Mouse (Mus musculus) adrenal gland, postnatal 4 days (tissue): Measurements from ENCODE around the gene Tpm3. TPM values are rescaled to one million over a fixed set of nuclear protein-coding genes. Genes with fewer than 3 reads are reported as not detected.

Experiments
- DNase-seq, 2 experiments: peaks; one replicate each; pipeline ENCODE4 v3.0.0; 2021 to 2022; ENCODE audit warnings: low spot score in 2 of 2, mixed read lengths in 2 of 2
- long read RNA-seq, 2 experiments: library from polyadenylated mRNA; stranded (forward); transcript quantifications; one replicate each; pipeline ENCODE4 v2.0.0; 2021
- total RNA-seq, 2 experiments: library from RNA; stranded (reverse); gene quantifications; 2 replicates each; pipeline ENCODE4 v1.2.3; 2021

Tpm3 gene
- 100 to 1,000 TPM; 234 to 246 TPM for total RNA-seq
- long read RNA-seq, experiment 1, transcript Tpm3-205 (10 exons, 1,139 nt) = minor isoform, 13 of 213 reads
- long read RNA-seq, experiment 1, transcript Tpm3-201 (8 exons, 2,230 nt) = major isoform, 158 of 213 reads
- long read RNA-seq, experiment 1, partial matches to known transcripts = 17 of 213 reads
- long read RNA-seq, experiment 1, other reads (novel, unspliced or antisense) = 24 of 213 reads
- long read RNA-seq, experiment 2, transcript Tpm3-201 (8 exons, 2,230 nt) = major isoform, 299 of 361 reads
- long read RNA-seq, experiment 2, partial matches to known transcripts = 13 of 361 reads
- long read RNA-seq, experiment 2, other reads (novel, unspliced or antisense) = 45 of 361 reads

GRCm38 (mm10) chr3:90072294-90072693 is at the start of gene Tpm3:
Tpm3 (plus strand) TSS chr3:90072649.
- DNase-seq = no peak

DNA sequence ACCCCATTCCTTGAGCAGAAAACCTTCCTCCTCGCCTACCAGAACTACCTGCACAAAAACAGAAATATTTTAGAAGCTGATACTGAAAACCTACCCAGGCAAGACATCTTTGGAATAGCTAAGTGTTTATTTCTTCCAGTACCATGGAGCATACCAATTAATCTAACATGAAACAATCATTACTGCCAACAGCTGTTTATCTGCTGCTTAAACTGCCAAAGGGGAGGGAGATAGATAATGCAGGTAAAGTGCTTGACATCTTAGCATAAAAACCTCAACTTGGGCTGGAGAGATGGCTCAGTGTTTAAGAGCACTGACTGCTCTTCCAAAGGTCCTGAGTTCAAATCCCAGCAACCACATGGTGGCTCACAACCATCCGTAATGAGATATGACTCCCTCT is 37.8 kb upstream of the Tpm3 start:
- no peak for DNase-seq

DNA sequence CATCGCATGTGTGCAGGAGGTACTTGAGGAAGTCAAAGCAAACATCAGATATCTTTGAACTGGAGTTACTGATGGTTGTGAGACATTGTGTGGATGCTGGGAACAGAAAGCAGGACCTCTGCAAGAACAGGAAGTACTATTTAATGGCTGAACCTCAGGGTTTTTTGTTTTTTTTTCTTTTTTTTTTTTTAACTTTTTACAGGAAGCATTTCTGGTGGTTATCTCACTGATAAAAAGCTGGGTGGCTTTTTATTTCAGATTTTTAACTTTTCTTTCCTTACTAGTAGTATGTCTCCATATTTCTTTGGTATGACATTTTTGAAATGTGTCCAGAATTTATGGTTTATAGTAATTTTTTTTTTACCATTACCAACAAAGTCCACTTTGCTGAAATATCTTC is 36.2 kb upstream of the Tpm3 start:
- DNase-seq = no peak

DNA sequence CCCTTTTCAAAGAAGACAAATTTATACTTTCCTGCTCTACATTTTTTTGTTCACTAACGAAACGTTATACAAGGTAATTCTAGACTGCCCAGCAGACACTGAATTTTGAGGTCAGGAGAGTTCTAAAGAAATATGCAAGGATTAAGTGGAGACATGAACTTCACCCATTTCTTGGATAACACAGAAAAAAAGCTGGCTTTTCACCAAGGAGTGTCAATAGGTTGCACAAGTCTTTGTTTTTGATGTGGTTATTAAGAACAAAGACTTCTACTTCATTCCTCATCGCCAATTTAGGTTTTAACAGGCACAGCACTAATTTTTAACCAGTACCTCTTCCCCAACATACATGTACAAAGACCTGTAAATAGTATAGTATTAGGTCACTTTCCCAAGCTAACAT is 22.8 kb upstream of the Tpm3 start:
- DNase-seq = no peak

GRCm38 (mm10) chr3:90051441-90052350 is 20.8 kb upstream of the Tpm3 start, which contains the start of gene 4933434E20Rik:
4933434E20Rik (plus strand) TSS chr3:90051636.
- peak; percentile 33 to 47 for DNase-seq

DNA sequence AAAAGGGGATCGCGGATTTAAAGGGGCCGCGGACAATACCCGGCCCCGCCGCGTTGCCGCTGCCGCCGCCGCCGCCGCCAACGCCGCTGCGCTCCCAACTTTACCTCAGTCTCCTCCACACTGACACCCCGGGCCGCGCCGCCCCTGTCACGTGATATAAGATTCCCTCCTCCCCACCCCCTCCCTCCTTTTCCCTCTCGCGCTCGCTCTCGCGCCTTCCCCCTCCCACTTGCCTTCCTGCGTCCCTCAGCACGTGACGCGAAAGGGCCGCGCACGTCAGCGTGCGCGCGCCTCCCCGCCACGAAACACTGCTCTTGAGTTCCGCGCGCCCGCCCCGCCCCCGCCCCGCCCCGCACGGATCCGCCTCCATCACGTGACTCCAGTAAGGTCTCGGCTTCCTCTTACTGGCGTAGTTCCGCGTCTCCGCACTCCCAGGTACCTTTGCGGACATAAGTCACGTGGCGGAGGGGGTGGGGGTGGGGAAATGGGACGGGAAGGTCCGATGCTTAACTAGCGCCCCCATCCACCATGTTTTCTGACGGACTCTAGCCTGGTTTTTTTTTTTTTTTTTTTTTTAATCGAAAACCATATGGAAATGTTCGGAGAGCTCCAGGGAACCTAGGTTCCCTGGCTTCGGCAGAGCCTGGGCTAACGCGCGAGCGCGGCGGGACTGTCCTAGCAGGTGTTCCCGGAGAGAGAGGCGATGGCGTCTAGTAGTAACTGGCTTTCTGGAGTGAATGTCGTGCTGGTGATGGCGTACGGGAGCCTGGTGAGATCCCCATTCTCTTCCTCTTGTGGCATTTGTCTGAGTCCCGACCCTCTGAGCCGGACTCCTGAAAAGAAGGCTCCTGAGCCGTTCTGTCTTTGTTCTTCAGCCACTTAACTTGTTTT is 19.9 kb upstream of the Tpm3 start, which contains the start of gene Ubap2l:
Ubap2l (minus strand) TSS at position 278 of the 891 bp plus-strand sequence.
- DNase-seq = peak; percentile 82 to 88

- DNase-seq = no peak
Measured at GRCm38 (mm10) chr3:90061549-90061948, 10.9 kb upstream of the Tpm3 start.

DNA sequence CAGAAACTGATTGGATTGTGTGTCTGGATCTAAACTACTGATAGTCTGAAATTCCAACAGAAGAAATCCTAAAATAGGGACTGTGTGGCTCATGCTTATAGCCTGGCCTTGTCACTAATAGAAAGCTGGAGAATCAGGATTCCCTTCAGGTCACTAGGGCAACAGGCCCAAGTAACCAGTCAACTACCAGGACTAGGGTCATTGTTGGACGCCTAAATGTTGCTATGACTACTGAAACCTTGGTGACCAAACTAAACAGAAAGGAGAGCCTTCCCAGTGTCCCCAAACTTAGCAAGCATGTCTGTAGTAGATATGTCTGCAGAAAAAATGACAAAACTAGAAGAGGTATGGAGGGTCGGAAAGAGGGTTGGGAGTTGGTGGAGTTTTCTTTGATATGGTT is 9.9 kb upstream of the Tpm3 start:
- no peak for DNase-seq

- DNase-seq = no peak
Measured at GRCm38 (mm10) chr3:90064383-90064782, 8.1 kb upstream of the Tpm3 start.

DNA sequence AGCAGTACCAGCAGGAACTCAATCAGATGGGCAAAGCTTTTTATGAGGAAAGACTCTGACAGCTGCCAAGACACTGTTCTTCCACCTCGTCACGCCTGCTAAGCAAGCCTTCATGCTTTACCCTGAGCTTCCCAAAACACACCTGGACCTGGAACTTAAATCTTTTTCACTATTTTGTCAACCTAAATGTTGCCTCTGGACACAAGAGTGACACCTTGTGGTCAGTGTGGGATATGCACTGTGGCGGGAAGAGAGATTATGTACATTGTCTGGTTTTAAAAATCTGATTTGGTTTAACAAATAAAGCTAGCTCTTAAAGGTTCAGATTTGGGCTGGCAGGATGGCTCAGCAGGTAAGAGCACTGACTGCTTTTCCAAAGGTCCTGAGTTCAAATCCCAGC is 6.9 kb upstream of the Tpm3 start:
- no peak for DNase-seq

DNA sequence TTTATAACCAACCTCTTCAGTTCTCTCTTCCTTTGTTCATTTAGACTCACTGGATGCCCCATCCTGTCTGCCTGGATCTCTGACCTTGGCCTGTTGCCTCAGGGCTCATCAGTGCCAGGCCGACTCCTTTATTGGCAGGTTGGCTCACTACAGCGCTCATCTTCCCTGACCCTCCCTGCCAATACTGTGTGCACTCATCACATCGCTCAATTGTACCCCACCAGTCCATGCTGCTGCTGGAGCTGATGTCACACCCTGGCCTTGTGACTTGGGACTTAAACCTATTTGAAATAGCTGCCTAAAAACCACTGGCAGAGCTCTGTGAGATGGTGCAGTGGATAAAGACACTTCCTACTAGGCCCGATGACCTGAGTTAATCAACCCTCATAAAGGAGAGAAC is 4.6 kb upstream of the Tpm3 start:
- DNase-seq = no peak

DNA sequence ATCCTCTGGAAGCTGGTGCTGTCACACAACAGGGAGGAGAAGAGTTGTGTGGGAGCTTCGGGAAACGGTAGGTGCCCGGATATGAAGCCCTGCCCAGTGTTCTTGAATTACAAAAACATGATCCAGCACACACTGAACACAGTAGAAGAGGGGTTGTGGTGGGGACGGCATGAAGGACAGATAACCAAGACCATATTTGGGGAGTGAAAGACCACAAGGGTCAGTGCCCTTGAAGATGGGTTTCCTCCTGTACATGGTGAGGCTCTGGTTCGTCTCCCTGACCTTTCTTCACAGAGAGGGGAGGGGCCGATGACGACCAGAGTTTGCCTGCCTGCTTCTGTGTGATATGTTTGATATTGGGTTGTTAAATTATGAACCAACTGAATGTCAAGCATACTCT is 2.8 kb upstream of the Tpm3 start:
- DNase-seq = no peak

GRCm38 (mm10) chr3:90076921-90077716 is 4.7 kb downstream of the Tpm3 start:
- peak; percentile 60 to 70 for DNase-seq

DNA sequence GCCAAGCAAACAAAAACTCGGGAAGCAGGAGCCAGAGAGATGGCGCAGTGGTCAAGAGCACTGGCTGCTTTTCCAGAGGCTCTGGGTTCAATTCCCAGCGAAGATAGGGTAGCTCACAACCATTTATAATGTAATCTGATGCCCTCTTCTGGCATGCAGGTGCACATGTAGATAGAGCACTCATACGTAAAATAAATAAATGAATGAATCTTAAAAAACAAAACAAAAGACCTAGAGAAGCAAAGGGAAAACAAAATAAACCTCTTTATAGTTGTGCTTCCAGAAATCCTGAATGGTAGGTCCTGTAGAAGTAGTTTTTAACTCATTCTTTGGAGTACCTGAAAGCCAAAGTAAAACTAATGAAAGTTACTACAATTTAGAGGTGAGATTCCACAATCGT is 5.8 kb downstream of the Tpm3 start:
- no peak for DNase-seq

GRCm38 (mm10) chr3:90079133-90079762 is 6.8 kb downstream of the Tpm3 start:
- peak; percentile 72 to 89 for DNase-seq

GRCm38 (mm10) chr3:90079763-90080497 is 7.5 kb downstream of the Tpm3 start:
- DNase-seq = peak; percentile 39 to 64

DNA sequence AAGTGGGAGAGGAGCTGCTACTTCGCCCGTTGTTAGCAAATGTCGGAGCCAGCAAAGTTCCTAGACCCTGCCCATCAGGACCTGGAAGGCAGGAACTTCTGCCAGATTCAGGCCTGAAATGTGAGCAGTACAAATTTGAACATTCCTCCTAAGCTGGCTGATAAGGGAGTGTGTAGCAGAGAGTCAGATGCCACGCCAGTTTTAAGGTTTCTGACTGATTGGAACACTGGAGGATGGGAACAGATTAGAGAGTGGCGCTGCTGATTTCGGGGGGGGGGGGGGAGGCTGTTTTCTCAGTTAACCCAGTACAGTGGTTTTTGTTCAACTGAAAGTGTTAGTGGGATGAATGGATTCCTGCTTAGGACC is 8.0 kb downstream of the Tpm3 start:
- no peak for DNase-seq

DNA sequence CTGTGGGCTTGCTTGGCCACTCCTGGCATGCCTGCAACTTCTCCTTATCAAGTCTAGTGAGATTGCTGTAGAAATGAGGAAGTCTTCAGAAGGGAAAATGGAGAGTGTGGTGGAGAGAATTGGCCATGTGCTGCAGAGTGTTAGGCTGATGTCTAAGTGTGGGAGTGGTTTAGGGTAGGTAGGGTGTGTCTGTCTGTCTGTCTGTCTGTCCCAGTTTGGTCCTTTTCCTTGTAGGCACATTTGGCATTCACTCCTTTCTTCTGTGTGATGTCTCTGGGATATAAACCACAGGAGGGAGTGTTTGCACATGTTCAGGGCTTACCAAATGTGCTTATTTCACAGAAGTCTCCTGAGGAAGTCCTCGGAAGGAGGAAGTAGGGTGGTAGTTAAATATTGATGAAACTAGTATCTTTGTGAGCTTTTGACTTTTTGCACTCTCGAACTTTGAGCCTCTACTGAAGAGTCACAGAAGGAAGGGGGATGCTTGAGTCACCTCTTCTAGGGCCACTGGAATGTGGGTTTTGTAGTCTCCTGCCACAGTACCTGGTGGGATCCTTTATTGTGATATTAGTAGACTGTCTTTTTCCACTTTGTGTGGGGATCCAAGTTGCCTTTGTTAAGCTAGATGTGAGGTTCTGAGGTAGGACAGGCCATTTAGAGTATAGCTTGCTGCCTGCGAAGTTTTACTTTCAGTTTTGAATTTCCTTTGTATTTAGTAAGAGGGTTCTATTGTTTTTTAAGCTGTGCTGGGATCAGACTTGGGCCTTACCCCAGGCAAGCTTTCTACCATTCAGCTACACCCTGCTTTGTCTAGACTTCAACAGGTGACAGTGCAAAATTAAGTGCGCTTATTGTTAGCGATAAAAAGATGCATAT is 9.2 kb downstream of the Tpm3 start:
- DNase-seq = no peak
